Mouse (Mus musculus) midbrain, postnatal 0 days (tissue): ENCODE results near the gene Cfap20. TPM values are rescaled to one million over a fixed set of nuclear protein-coding genes. Genes with fewer than 3 reads are reported as not detected.

Source experiments
- ATAC-seq: fragments of 200-750 bp; cut with Nextera tagmentation; 2 replicates; pipeline ENCODE4 v1.8.0; 2017; ENCODE audit warnings: moderate number of reproducible peaks, mild to moderate bottlenecking, moderate TSS enrichment, moderate library complexity; ENCODE audit not compliant: low FRiP score
- DNase-seq: peaks from one replicate; pipeline ENCODE4 v3.0.0-alpha.2; 2015; ENCODE audit warnings: low spot score
- H3K27ac ChIP-seq: fragments of 300-500 bp; sonication (generic); 2 replicates; pipeline ENCODE4 v1.5.1; 2014; ENCODE audit warnings: low read depth, mild to moderate bottlenecking, low read length, mixed read lengths
- H3K27me3 ChIP-seq: fragments of 300-500 bp; sonication (generic); 2 replicates; pipeline ENCODE4 v1.6.1; 2014; ENCODE audit warnings: low read length, control low read depth, mixed read lengths; ENCODE audit not compliant: insufficient read depth
- H3K36me3 ChIP-seq: fragments of 300-500 bp; sonication (generic); 2 replicates; pipeline ENCODE4 v1.6.1; 2014; ENCODE audit warnings: low read length, control low read depth, mixed read lengths; ENCODE audit not compliant: insufficient read depth
- H3K4me1 ChIP-seq: fragments of 300-500 bp; sonication (generic); 2 replicates; pipeline ENCODE4 v1.6.1; 2014; ENCODE audit warnings: mild to moderate bottlenecking, control low read depth, antibody characterized with exemption, low read length, mixed read lengths; ENCODE audit not compliant: insufficient read depth
- H3K4me2 ChIP-seq: fragments of 300-500 bp; sonication (generic); 2 replicates; pipeline ENCODE4 v1.6.1; 2014; ENCODE audit warnings: low read depth, mild to moderate bottlenecking, low read length, mixed read lengths; ENCODE audit not compliant: poor library complexity, severe bottlenecking
- H3K4me3 ChIP-seq: fragments of 300-500 bp; sonication (generic); 2 replicates; pipeline ENCODE4 v1.5.1; 2014; ENCODE audit warnings: low read depth, mild to moderate bottlenecking, low read length, moderate library complexity
- H3K9ac ChIP-seq: fragments of 300-500 bp; sonication (generic); replicated peaks from 2 replicates; pipeline ENCODE4 v1.6.1; 2014; ENCODE audit warnings: mild to moderate bottlenecking, low read length, moderate library complexity, mixed read lengths; ENCODE audit not compliant: poor library complexity, severe bottlenecking
- H3K9me3 ChIP-seq: fragments of 300-500 bp; sonication (generic); 2 replicates; pipeline ENCODE4 v1.6.1; 2016; ENCODE audit warnings: low read length, control low read depth
- CTCF ChIP-seq: IDR thresholded peaks from 2 replicates; pipeline ENCODE4 v1.5.1; 2016; ENCODE audit warnings: antibody characterized with exemption, mild to moderate bottlenecking
- WGBS: fragments of 180-500 bp; shearing (Covaris S2); extraction: QIAGEN DNeasy Blood & Tissue Kit; methylation state at CpG from one replicate; pipeline ENCODE4 v1.1.7; 2014; 5-methylcytosine and 5-hydroxymethylcytosine counted together
- polyA plus RNA-seq: library from polyadenylated mRNA; unstranded; fragments of >200 nt; fragmentation: Nextera tagmentation; extraction: Ambion mirVana; gene quantifications from 2 replicates; pipeline ENCODE4 v1.2.1, GENCODE M21; 2015
- total RNA-seq: library from RNA; depleted of rRNA; stranded (reverse); fragments of >200 nt; gene quantifications from 2 replicates; pipeline ENCODE4 v1.2.3, GENCODE M21; 2014

Cfap20 gene
- total and polyA plus RNA-seq, 2 experiments from 2014 or later: 80.4 to 129 TPM

DNA sequence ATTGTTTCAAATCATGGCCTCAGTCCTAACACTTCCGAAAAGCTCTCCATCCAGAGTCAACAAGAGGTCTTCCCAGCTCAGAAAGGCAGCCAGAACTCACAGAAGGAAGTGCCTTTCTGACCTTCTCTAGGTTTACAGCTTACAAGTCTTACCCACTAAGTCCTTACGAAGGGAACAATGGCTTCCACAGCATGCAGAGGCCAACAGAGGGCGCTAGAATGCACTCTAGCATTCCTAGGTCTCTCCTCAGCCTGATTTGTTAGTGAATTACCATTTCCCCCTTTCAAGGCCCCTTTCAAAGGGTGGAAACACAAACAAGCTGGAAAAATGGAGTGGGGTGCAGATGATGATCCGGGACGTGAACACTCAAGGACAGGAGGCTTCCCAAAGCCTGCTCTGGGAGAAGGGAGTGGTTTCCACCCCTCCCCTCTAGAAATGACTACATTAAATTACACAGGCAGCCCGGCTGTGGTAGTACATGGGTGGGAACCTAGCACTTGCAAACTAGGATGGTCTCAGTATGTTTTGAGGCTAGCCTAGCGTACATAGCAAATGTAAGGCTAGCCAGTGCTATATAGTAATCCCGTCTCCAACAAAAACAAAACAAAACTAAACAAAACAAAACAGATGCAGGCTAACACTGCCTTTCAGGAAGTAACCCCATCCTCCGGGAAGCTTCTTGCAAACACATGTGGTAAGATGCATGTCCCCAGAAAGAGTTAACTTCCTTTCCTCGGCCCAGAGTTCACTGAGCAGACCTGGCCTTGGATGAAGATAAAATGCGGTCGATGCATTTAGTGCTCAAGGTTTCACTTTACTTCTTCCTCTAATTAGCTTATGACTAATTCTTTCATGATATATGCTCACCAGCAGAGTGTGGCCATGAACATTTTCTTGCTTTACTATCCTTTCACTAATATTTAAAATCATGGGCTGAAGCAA is 6.8 kb downstream of the Cfap20 start:
- Histone ChIP-seq H3K4me3 (no peak overlapping the region), H3K9me3 (no peaks in the 10 kb centered on the region), H3K4me2 (peak overlapping the region; percentile 3), H3K4me1 (peaks cover 21% of the 10 kb centered on the region), H3K27me3 (no peaks in the 10 kb centered on the region), H3K36me3 (peaks cover 2% of the 10 kb centered on the region; the same call in 1 of the 2 replicates), H3K27ac (peak overlapping the region; percentile 51), H3K9ac (no peak overlapping the region)
- ATAC-seq (peak; percentile 66; the same call in 1 of the 2 replicates), DNase-seq (peak; percentile 91)
- WGBS: 34% methylated on average over 12 of the region's 12 CpGs
- peak; percentile 87 for TF ChIP-seq CTCF

DNA sequence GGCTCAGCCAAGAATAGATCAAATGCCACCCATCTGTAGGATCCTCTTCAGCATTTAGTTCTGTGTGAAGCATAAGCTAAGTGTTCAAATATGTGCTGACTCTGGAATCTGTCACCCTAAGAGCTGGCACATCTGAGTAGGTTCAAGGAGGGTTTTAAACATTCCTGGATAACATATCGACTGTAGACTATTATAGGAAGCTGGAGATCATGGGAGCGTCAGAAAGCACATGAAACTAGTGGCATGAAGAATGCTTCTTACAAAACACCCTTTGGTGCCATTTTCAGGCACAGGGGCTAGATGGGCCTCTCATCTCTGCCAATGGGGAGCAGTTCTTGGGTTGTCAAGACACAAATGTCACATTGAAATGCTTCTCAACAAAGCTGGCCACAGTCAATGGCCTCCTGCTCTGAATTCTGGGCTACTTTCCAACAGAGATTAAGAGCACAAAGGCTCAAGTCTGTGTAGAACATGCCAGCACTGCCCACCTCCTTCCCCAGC is 7.8 kb downstream of the Cfap20 start:
- no peak for TF ChIP-seq CTCF
- H3K36me3 ChIP-seq: peaks cover 12% of the 10 kb centered on the region
- H3K27ac ChIP-seq: peak overlapping the region; percentile 51; the same call in 1 of the 2 replicates
- ATAC-seq (peak; percentile 78; the same call in 1 of the 2 replicates), DNase-seq (peak; percentile 90)
- H3K9ac ChIP-seq: no peak overlapping the region
- no peaks in the 10 kb centered on the region for H3K27me3 ChIP-seq
- no peak overlapping the region for H3K4me2 ChIP-seq
- H3K4me3 ChIP-seq: no peak overlapping the region
- WGBS: 22% methylated on average over 2 of the region's 2 CpGs
- no peaks in the 10 kb centered on the region for H3K9me3 ChIP-seq
- peaks cover 14% of the 10 kb centered on the region for H3K4me1 ChIP-seq

DNA sequence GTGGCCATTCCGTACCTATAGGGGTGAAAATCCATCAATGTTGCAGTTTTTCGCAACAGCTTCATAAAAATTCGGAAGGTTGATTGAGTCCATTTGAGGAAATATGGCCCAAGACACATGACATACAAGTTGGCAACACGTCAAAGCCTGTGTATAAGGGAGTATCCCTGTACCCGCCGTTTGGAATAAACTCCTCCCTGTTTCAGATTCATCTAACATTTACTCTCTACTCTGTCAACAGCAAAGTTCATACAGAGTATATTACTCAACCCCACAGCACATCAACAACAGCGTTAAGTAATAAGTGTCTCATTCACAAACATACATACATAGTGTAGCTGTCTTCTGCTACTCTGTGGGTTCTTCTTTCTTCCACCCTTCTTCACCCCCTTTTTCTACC is 10.0 kb downstream of the Cfap20 start:
- Histone ChIP-seq H3K9me3 (no peaks in the 10 kb centered on the region), H3K36me3 (peaks cover 31% of the 10 kb centered on the region), H3K9ac (no peak overlapping the region), H3K4me3 (no peak overlapping the region), H3K27ac (no peak overlapping the region), H3K4me2 (no peak overlapping the region), H3K27me3 (no peaks in the 10 kb centered on the region), H3K4me1 (peaks cover 7% of the 10 kb centered on the region)
- no peak for ATAC-seq
- no peak for DNase-seq
- TF ChIP-seq CTCF: no peak
- WGBS: 94% methylated on average over 7 of the region's 7 CpGs

- no peak for TF ChIP-seq CTCF
- DNase-seq (no peak), ATAC-seq (no peak)
- H3K9ac ChIP-seq: no peak overlapping the region
- H3K27ac ChIP-seq: no peak overlapping the region
- 86% methylated on average over 14 of the region's 14 CpGs for WGBS
- peaks cover 35% of the 10 kb centered on the region for H3K36me3 ChIP-seq
- no peak overlapping the region for H3K4me2 ChIP-seq
- H3K4me3 ChIP-seq: no peak overlapping the region
- H3K27me3 ChIP-seq: no peaks in the 10 kb centered on the region
- H3K4me1 ChIP-seq: no peaks in the 10 kb centered on the region
- H3K9me3 ChIP-seq: no peaks in the 10 kb centered on the region
These were observed 12.4 kb downstream of the Cfap20 start for GRCm38 (mm10) chr8:95422193-95422810.

DNA sequence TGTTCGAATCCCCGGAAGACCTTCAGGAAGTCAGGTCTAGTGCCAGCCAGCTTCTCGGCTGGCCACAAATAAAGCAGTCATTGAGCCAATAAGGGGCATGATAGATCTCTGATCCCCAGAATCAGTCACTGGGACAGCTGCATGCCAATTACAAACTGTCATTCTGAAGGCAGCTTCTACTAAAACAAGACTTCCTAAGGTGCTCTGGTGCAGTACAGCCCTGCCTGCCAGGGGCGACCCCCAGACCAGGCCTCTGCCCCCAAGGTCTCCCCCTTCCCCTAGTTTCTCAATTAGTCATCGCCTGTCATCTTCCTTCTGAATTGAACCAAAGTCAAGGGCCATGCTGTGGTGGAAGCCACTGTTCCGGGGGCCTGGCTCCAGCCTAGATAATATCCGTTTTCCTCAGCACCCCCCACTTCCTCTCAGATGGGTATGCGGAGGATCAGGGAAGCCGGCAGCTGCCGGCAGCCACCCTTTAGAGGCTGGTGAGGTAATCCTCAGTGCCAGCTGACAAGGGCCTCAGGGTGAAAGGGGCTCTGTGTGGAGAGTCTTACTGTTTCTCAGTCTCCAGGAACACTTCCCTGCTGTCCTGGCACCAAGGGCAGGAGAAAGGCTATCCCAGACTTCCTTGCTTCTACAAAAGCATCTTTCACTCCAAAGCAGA is 23.2 kb downstream of the Cfap20 start:
- no peak overlapping the region for H3K27ac ChIP-seq
- H3K4me3 ChIP-seq: no peak overlapping the region
- no peak overlapping the region for H3K4me2 ChIP-seq
- WGBS: 39% methylated on average over 10 of the region's 10 CpGs
- H3K36me3 ChIP-seq: no peaks in the 10 kb centered on the region
- ATAC-seq (peak; percentile 68), DNase-seq (peak; percentile 46)
- H3K9me3 ChIP-seq: no peaks in the 10 kb centered on the region
- no peaks in the 10 kb centered on the region for H3K27me3 ChIP-seq
- no peak overlapping the region; the same call in 1 of the 2 replicates for H3K9ac ChIP-seq
- TF ChIP-seq CTCF: no peak
- H3K4me1 ChIP-seq: no peaks in the 10 kb centered on the region
